Mouse (Mus musculus) layer of hippocampus, postnatal 14 days (tissue): ENCODE data around the gene Acacb. TPM values are rescaled to one million over a fixed set of nuclear protein-coding genes. Genes with fewer than 3 reads are reported as not detected.

Experiments used
- DNase-seq, 2 experiments: peaks; one replicate each; pipeline ENCODE4 v3.0.0; 2021 to 2022; ENCODE audit warnings: low spot score in 2 of 2, mixed read lengths in 1 of 2
- total RNA-seq, 2 experiments: library from RNA; stranded (reverse); gene quantifications; 2 replicates each; pipeline ENCODE4 v1.2.3; 2021

Gene Acacb
- total RNA-seq, 2 experiments from 2014 or later, result 6.5 to 7.1 TPM

- no peak for DNase-seq
Observed at GRCm38 (mm10) chr5:114174639-114175038, 28.3 kb downstream of the Acacb start.

GRCm38 (mm10) chr5:114175596-114176171, 29.3 kb downstream of the Acacb start:
- peak; percentile 56 to 77 for DNase-seq

DNA sequence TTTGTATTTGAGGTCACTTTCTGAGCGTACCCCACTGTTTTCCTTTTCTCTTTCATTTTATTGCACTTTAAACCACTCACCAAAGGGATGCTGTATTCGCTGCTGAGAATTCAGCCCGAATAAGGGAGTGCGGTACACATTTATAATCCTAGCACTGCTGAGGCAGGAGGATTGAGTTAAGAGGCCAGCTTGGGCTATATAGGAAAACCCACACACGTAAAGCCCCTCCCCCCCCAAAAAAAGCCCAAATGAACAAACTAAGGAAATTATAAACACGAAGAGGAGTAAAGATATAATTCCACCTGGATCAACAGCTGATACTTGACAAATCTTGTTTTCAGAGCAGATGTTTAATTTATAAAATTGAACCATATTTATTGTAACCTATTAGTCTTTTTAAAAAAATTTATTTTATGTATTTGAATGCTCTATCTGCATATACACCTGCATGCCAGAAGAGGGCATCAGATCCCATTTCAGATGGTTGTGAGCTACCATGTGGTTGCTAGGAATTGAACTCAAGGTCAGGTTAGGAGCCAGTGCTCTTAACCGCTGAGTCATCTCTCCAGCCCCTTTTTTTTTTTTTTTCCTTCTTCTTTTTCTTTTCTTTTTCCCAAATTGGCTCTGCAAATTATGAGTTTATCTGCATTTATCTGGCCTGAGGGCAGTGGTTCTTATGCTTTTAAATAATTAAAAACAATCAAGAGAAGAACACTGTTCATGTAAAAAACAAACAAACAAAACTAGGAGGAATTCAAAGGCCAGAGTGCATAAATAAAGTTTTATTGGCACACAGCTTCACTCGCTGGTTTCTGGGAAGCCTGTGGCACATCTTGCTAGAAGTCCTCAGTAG, 30.4 kb downstream of the Acacb start:
- DNase-seq, result no peak

DNA sequence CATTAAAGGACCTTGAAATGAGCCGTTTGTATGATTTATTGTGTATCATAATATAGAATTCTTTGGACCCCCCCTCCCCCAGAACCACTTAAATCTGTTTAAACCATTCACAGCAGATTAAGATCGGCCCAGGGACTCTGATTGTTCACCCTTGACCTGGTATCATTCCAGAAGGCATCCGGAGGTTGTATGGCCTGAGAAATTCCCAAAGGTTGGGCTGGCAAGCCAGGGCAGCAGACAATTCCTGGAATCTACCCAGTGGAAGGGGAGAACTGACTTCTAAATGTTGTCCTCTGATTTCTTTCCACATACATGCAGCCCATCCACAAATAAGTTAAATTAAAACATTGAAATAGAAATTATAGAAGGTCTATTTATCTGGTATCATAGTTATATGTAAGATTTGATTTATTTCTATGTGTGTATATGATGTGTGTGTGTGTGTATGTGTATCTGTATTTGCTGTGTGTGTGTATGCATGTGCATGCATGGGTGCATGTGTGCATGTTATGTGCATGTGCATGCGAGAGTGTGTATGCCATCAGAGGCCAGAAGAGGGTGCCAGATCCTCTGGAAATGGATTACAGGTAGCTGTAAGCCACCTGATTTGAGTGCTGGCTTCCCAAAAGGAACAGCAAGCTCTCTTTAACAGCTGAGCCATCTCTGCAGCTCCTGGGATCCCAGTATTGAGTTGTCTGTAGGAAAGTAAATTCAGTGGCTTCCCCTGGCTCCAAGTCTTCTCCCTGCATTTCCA, 31.8 kb downstream of the Acacb start:
- DNase-seq, result no peak

- DNase-seq, result no peak
Observed at GRCm38 (mm10) chr5:114179541-114179940, 33.2 kb downstream of the Acacb start.

DNA sequence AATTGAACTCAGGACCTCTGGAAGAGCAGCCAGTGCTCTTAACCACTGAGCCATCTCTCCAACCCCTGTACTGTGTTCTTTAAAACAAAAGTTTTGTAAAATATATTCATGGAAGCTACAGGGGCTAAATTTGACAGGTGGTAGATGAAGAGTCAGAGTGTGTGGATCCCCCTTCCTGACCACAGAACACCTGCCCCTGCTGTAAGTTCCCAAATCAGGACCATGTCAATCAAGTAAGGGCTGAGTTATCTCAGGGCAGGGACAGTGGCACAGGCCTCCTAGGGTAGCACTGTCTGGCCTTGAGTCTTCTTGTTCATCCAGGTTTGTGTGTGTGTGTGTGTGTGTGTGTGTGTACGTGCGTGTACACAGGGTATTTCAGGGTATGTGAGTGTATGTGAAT, 37.2 kb downstream of the Acacb start:
- no peak for DNase-seq

- DNase-seq, result no peak
Observed at GRCm38 (mm10) chr5:114187108-114187507, 40.8 kb downstream of the Acacb start.

DNA sequence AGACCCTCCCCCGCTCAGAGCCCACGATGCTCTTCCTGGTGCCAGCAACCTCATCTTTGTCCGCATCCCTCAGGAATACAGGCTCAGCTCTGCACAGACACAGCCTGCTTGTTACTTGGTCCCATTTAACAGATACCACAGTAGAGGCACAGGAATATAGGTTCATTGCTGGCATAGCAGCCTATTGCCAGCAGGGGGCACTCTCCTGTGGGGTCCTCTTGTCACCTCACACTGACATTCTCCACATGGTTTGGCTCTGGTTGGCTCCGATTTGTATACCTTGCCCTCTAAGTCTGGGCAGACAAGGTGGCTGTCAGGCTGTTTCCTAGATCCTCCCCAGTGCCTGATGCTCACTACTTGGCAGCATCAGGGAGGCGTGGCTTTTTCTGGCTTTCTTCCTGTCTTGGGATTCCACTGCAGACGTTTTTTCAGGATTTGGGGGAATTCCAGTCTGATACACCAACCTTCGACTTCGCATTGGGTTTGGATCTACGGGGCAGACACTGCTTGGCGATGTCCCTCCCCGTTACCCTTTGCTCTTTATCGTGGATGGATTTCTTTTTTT, 42.6 kb downstream of the Acacb start:
- DNase-seq, result no peak

DNA sequence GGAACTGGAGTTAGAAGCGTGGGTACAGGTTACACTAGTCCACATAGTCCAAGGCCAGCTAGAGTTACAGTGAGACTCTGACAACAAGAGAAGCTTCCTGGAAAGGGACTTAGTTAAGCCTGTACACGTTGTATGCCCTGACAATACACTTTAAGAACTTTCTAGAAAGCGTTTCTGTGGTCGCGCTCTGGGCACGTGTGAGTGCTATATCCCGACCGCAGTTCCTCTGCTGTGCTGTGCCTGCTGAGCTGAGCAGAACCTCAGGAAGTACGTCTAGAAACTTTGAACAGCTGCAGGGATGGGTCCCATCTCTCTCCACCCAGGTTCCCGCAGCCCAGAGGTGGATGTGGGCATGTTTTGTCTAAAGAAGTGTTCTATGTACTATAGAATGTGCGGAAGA, 47.8 kb downstream of the Acacb start:
- no peak for DNase-seq

DNA sequence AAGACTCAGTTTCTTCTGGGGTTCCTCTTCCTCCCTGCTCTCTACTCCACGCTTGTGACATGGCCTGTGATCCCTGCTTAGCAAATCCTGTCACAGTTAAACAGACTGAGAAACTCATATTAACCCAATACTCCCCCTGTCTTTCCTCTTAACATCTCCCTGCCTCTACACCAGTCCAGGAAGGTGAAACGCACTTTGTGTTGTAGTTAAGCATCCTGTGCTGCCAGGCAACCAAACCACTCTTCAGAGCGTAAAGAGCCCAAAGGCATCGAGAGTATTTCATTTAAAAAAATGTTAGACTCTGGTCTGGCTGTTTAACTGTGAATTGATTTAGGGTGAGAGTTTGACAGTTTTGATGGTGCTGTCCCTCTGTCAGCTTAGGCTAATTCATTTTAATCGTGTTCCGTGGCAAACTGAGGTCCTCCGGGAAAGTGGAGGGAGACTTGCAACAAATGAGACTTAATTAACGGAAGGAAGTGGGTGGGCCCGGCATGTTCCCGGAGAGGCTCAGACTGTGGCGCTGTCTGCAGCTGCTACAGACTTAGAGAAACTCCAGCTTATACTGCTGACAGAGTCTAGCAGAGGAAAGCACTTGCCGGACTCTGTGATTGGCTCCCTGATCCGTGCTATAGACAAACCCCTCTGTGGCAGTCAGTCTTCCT, 52.9 kb downstream of the Acacb start:
- no peak for DNase-seq

DNA sequence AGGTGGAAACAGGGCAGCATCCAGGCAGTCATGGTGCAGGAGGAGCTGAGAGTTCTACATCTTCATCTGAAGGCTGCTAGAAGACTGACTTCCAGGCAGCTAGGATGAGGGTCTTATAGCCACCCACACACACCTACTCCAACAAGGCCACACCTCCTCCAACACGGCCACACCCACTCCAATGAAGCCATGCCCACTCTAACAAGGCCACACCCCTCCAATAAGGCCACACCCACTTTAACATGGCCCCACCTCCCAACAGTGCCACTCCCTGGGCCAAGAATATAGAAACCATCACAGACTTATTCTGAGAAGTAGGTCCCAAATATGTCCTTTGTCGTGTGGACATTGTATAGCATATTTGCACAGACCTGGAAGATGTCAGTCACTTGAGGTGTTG, 59.8 kb downstream of the Acacb start:
- no peak for DNase-seq

GRCm38 (mm10) chr5:114213183-114213582, 66.8 kb downstream of the Acacb start:
- no peak for DNase-seq

DNA sequence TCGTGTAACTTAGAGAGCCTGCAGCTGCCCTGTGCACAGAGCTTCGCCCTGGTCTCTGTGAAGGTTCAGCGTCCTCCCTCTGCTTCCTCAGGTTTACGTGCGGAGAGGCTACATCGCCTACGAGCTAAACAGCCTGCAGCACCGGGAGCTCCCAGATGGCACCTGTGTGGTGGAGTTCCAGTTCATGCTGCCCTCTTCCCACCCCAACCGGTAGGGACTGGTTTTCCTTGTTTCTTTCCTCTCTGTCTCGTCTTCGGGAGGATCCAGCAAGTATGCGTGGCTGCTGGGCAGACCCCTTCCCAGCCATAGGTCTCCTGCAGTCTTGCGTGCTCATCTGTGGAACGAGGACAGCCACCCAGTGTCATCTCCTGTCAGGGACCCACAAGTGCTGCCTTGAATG, 72.4 kb downstream of the Acacb start:
- DNase-seq, result no peak

GRCm38 (mm10) chr5:114226051-114226450, 79.7 kb downstream of the Acacb start:
- DNase-seq, result no peak

DNA sequence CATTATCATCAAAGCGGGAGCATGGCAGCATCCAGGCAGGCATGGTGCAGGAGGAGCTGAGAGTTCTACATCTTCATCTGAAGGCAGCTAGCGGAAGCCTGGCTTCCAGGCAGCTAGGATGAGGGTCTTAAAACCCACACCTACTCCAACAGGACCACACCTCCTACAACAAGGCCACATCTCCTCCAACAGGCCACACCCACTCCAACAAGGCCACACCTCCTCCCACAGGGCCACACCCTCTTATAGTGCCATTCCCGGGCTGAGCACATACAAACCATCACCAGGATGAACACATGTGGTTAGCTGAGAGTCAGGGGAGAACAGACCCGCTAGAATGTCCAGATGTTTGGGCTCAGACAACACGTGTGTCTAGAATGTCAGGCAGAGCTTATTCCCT, 82.6 kb downstream of the Acacb start:
- DNase-seq, result no peak

- DNase-seq, result no peak
Observed at GRCm38 (mm10) chr5:114238924-114239323, 92.6 kb downstream of the Acacb start.

DNA sequence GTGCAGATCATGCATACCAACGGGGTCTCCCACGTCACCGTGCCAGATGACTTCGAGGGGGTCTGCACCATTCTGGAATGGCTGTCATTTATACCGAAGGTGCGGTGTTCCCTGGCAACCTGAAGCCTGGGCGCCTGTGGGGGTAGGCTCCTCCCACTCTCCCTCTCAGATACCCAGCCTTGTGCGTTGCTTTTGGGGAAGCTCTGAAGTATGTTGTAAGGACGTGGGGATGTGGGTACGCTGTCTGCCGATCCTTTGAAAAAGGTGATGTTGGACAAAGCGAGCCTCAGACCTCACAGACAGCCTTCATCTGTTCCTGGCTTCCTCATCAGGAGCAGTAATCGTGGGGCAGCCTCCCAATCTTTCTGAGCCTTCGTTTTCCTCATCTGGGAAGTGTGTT, 93.4 kb downstream of the Acacb start:
- no peak for DNase-seq

- DNase-seq, result no peak
Observed at GRCm38 (mm10) chr5:114246465-114246864, 100.1 kb downstream of the Acacb start.

DNA sequence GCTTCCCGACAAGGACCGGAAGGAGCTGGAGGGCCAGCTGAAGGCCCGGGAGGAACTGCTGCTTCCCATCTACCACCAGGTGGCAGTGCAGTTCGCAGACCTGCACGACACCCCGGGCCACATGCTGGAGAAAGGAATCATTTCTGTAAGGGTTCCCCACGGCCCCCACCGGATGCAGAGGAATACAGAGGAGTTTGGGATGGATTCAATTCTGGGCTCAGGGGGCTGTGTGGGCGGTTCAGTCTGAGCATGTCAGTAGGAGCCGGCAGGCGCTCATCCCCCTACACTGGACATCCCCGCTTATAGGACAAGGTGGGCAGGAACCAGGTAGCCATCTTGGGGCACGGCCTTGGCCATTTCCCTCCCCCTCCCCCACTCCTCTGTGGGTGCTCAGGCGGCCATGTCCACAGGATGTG, 101.8 kb downstream of the Acacb start:
- peak; percentile 74 to 75 for DNase-seq

DNA sequence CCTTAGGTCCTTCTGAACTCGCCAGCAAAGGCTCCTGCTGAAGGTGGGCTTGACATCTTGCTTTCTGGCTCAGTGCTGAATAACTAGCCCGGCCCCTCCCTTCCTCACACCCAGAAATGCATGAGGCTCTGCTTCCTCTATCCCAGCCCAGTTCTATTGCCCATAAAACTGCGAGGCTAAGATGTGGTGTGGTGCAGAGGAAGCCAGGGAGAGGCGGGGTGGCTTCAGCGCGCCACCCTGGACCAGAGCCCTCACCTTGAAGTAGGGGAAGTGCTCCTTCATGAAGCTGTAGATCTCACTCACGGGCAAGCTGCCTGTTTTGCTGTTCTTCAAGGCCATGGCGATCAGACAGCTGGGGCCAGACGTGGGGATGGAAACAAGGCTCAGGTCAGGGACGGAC, 113.2 kb downstream of the Acacb start:
- no peak for DNase-seq

DNA sequence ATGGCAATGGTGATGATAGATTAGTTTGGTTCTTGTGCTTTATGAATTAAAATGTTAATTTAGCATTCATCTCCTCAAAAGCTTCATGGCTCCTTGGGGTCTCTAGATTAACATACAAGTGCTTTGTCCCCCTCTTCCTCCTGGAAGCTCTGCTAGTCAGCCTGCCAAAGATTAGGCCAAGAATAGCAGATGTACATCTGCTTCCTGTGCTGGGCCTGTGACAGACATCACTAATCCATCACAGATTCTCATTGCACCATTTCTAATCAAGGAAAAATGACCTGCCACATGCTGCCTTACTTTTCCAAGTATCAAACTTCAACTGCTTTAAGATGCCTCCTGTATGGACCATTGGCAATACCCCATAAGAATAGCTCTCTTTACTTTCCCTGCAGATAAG, 115.2 kb downstream of the Acacb start:
- DNase-seq, result no peak
